Mouse (Mus musculus) frontal cortex, postnatal 14 days (tissue): ENCODE measurements around the gene Sema6b.
"Not testable (repeated sequence)": the region's sequence is repeated elsewhere in the genome, so short reads cannot be mapped to it uniquely, and the experiment has no call there.

Experiments used
- DNase-seq, 2 experiments: peaks; one replicate each; pipeline ENCODE4 v3.0.0; 2022; ENCODE audit warnings: low spot score in 2 of 2

The Sema6b gene

GRCm38 (mm10) chr17:56119431-56119830, 20.7 kb downstream of the Sema6b start:
- no peak for DNase-seq

GRCm38 (mm10) chr17:56117251-56117710, 22.9 kb downstream of the Sema6b start, which contains the start of gene Plin5:
Gene Plin5 (minus strand): TSS chr17:56117596.
- no peak for DNase-seq

- no peak for DNase-seq
These were observed 23.9 kb downstream of the Sema6b start for GRCm38 (mm10) chr17:56116193-56116592.

GRCm38 (mm10) chr17:56112743-56113142, 27.4 kb downstream of the Sema6b start:
- DNase-seq, result no peak

- no peak for DNase-seq
These were observed 28.3 kb downstream of the Sema6b start for GRCm38 (mm10) chr17:56111864-56112263.

- no peak for DNase-seq
These were observed 29.1 kb downstream of the Sema6b start for GRCm38 (mm10) chr17:56111021-56111420.

GRCm38 (mm10) chr17:56110571-56110970, 29.6 kb downstream of the Sema6b start:
- DNase-seq, result no peak

GRCm38 (mm10) chr17:56109219-56110051, 30.7 kb downstream of the Sema6b start, which contains the start of gene Plin4:
Gene Plin4 (minus strand): TSS chr17:56109803.
- DNase-seq, result no peak

- no peak for DNase-seq
These were observed 31.7 kb downstream of the Sema6b start for GRCm38 (mm10) chr17:56108334-56109044.

GRCm38 (mm10) chr17:56107736-56108135, 32.4 kb downstream of the Sema6b start:
- DNase-seq, result no peak

- DNase-seq, result no peak
These were observed 33.2 kb downstream of the Sema6b start for GRCm38 (mm10) chr17:56106981-56107380.

- DNase-seq, result not testable (repeated sequence)
These were observed 33.7 kb downstream of the Sema6b start for GRCm38 (mm10) chr17:56106436-56106835.

GRCm38 (mm10) chr17:56104821-56105220, 35.3 kb downstream of the Sema6b start:
- not testable (repeated sequence) for DNase-seq

- DNase-seq, result no peak
These were observed 36.5 kb downstream of the Sema6b start for GRCm38 (mm10) chr17:56103465-56104285.

- no peak for DNase-seq
These were observed 37.2 kb downstream of the Sema6b start for GRCm38 (mm10) chr17:56102927-56103326.

GRCm38 (mm10) chr17:56102158-56102557, 38.0 kb downstream of the Sema6b start:
- no peak for DNase-seq

- no peak for DNase-seq
These were observed 39.3 kb downstream of the Sema6b start for GRCm38 (mm10) chr17:56100811-56101210.

- no peak for DNase-seq
These were observed 41.2 kb downstream of the Sema6b start for GRCm38 (mm10) chr17:56098711-56099572.

GRCm38 (mm10) chr17:56098180-56098579, 42.0 kb downstream of the Sema6b start:
- no peak for DNase-seq

- DNase-seq, result no peak
These were observed 43.3 kb downstream of the Sema6b start for GRCm38 (mm10) chr17:56096883-56097282.

- DNase-seq, result no peak
These were observed 47.3 kb downstream of the Sema6b start for GRCm38 (mm10) chr17:56092794-56093193.
